Mouse (Mus musculus) CH12.LX (cell line): ENCODE measurements around the gene Gnb2. TPM values are rescaled to one million over a fixed set of nuclear protein-coding genes. Genes with fewer than 3 reads are reported as not detected.

ENCODE experiments used
- DNase-seq: peaks from one replicate; pipeline ENCODE4 v3.0.0-alpha.2; 2013; ENCODE audit errors: extremely low read depth
- H3K27ac ChIP-seq: 2 replicates; pipeline ENCODE4 v1.5.1; 2012; ENCODE audit warnings: low read depth, mild to moderate bottlenecking, control low read depth, moderate library complexity; ENCODE audit not compliant: insufficient read depth
- H3K27me3 ChIP-seq: replicated peaks from 2 replicates; pipeline ENCODE3; 2012; ENCODE audit warnings: inconsistent platforms
- H3K36me3 ChIP-seq, 2 experiments: replicated peaks in 1 of 2; 2 replicates each; pipeline versions ENCODE3 to v1.6.1; 2012; ENCODE audit warnings: inconsistent platforms in 1 of 2, low read length in 1 of 2, mild to moderate bottlenecking in 1 of 2, mixed read lengths in 1 of 2, moderate library complexity in 1 of 2; ENCODE audit not compliant: control insufficient read depth in 1 of 2, insufficient read depth in 1 of 2
- H3K4me1 ChIP-seq, 2 experiments: 2 replicates each; pipeline ENCODE4 v1.6.1; 2012; ENCODE audit warnings: inconsistent platforms in 1 of 2, moderate library complexity in 1 of 2; ENCODE audit not compliant: insufficient read depth in 2 of 2, control insufficient read depth in 1 of 2
- H3K4me2 ChIP-seq: 2 replicates; pipeline ENCODE4 v1.6.1; 2012; ENCODE audit warnings: low read depth, mild to moderate bottlenecking, control low read depth; ENCODE audit not compliant: poor library complexity, insufficient read depth, severe bottlenecking
- H3K4me3 ChIP-seq, 3 experiments: fragments of 150-350 bp in 1 of 3; sonication (generic) in 1 of 3; replicated peaks in 1 of 3; 2 replicates each; pipeline versions ENCODE3 to v1.5.1; 2011 to 2012; ENCODE audit warnings: low read depth in 2 of 3, low read length in 2 of 3, mild to moderate bottlenecking in 2 of 3, moderate library complexity in 2 of 3, control low read depth in 1 of 3, improper control_type of control experiment in 1 of 3, inconsistent platforms in 1 of 3, mixed read lengths in 1 of 3; ENCODE audit not compliant: poor library complexity in 1 of 3
- H3K79me2 ChIP-seq: replicated peaks from 2 replicates; pipeline ENCODE4 v1.6.1; 2012; ENCODE audit warnings: mild to moderate bottlenecking, moderate library complexity; ENCODE audit not compliant: control insufficient read depth, poor library complexity, insufficient read depth, severe bottlenecking; ENCODE audit errors: extremely low read depth
- H3K9ac ChIP-seq: 2 replicates; pipeline ENCODE4 v1.6.1; 2012; ENCODE audit warnings: low read depth, mild to moderate bottlenecking, control low read depth, moderate library complexity; ENCODE audit not compliant: insufficient read depth
- H3K9me3 ChIP-seq: replicated peaks from 2 replicates; pipeline ENCODE3; 2012; ENCODE audit warnings: low read length, inconsistent platforms, mixed read lengths
- CHD2 ChIP-seq: IDR thresholded peaks from 2 replicates; pipeline ENCODE4 v1.6.1; 2011; ENCODE audit warnings: low read length, improper control_type of control experiment
- CTCF ChIP-seq, 2 experiments: IDR thresholded peaks in 1 of 2; conservative IDR thresholded peaks in 1 of 2; 2 replicates each; pipeline ENCODE4 v1.5.1; 2011 to 2012; ENCODE audit warnings: low read depth in 2 of 2, low read length in 2 of 2, improper control_type of control experiment in 1 of 2, inconsistent platforms in 1 of 2, mild to moderate bottlenecking in 1 of 2, moderate library complexity in 1 of 2
- E2F4 ChIP-seq: IDR thresholded peaks from 2 replicates; pipeline ENCODE4 v1.6.1; 2011; ENCODE audit warnings: low read depth, low read length, improper control_type of control experiment; ENCODE audit not compliant: insufficient replicate concordance
- EP300 ChIP-seq: IDR thresholded peaks from 2 replicates; pipeline ENCODE4 v1.6.1; 2011; ENCODE audit warnings: low read length, improper control_type of control experiment
- ETS1 ChIP-seq: conservative IDR thresholded peaks from 2 replicates; pipeline ENCODE4 v1.6.1; 2012; ENCODE audit warnings: low read depth, mild to moderate bottlenecking, inconsistent platforms, low read length, improper control_type of control experiment, moderate library complexity
- GABPA ChIP-seq: IDR thresholded peaks from 2 replicates; pipeline ENCODE4 v1.6.1; 2012; ENCODE audit warnings: low read depth, low read length, improper control_type of control experiment, inconsistent platforms; ENCODE audit not compliant: insufficient replicate concordance
- IRF4 ChIP-seq: IDR thresholded peaks from 2 replicates; pipeline ENCODE4 v1.6.1; 2014; ENCODE audit warnings: low read depth, mild to moderate bottlenecking, inconsistent platforms, low read length, improper control_type of control experiment
- JUN ChIP-seq: IDR thresholded peaks from 2 replicates; pipeline ENCODE4 v1.6.1; 2011; ENCODE audit warnings: low read depth, mild to moderate bottlenecking, low read length, improper control_type of control experiment, moderate library complexity; ENCODE audit not compliant: insufficient read depth
- KAT2A ChIP-seq: IDR thresholded peaks from 2 replicates; pipeline ENCODE4 v1.6.1; 2012; ENCODE audit warnings: low read length, improper control_type of control experiment, inconsistent platforms; ENCODE audit not compliant: insufficient replicate concordance
- MAFK ChIP-seq: IDR thresholded peaks from 2 replicates; pipeline ENCODE4 v1.6.1; 2011; ENCODE audit warnings: low read length, improper control_type of control experiment; ENCODE audit not compliant: insufficient replicate concordance
- MAX ChIP-seq: IDR thresholded peaks from 2 replicates; pipeline ENCODE4 v1.6.1; 2011; ENCODE audit warnings: low read length, improper control_type of control experiment
- MAZ ChIP-seq: IDR thresholded peaks from 2 replicates; pipeline ENCODE4 v1.6.1; 2012; ENCODE audit warnings: low read depth, mild to moderate bottlenecking, inconsistent platforms, low read length, improper control_type of control experiment, moderate library complexity
- MYC ChIP-seq: IDR thresholded peaks from 2 replicates; pipeline ENCODE4 v1.6.1; 2011; ENCODE audit warnings: low read depth, mild to moderate bottlenecking, improper control_type of control experiment, low read length
- NELFE ChIP-seq: IDR thresholded peaks from 2 replicates; pipeline ENCODE4 v1.6.1; 2011; ENCODE audit warnings: low read depth, low read length, improper control_type of control experiment
- NRF1 ChIP-seq: IDR thresholded peaks from 2 replicates; pipeline ENCODE4 v1.6.1; 2014; ENCODE audit warnings: low read depth, mild to moderate bottlenecking, inconsistent platforms, low read length, improper control_type of control experiment, moderate library complexity
- RAD21 ChIP-seq: IDR thresholded peaks from 2 replicates; pipeline ENCODE4 v1.6.1; 2011; ENCODE audit warnings: low read depth, mild to moderate bottlenecking, low read length, improper control_type of control experiment, moderate library complexity
- RCOR1 ChIP-seq: conservative IDR thresholded peaks from 2 replicates; pipeline ENCODE4 v1.6.1; 2012; ENCODE audit warnings: low read depth, mild to moderate bottlenecking, inconsistent platforms, low read length, improper control_type of control experiment
- TBP ChIP-seq: conservative IDR thresholded peaks from 2 replicates; pipeline ENCODE4 v1.6.1; 2011; ENCODE audit warnings: low read depth, low read length, improper control_type of control experiment
- TCF12 ChIP-seq: IDR thresholded peaks from 2 replicates; pipeline ENCODE4 v1.6.1; 2014; ENCODE audit warnings: low read depth, mild to moderate bottlenecking, inconsistent platforms, low read length, improper control_type of control experiment
- UBTF ChIP-seq: IDR thresholded peaks from 2 replicates; pipeline ENCODE4 v1.6.1; 2012; ENCODE audit warnings: low read depth, mild to moderate bottlenecking, inconsistent platforms, low read length, improper control_type of control experiment, moderate library complexity
- USF1 ChIP-seq: IDR thresholded peaks from 2 replicates; pipeline ENCODE4 v1.6.1; 2014; ENCODE audit warnings: low read depth, mild to moderate bottlenecking, inconsistent platforms, low read length, improper control_type of control experiment
- USF2 ChIP-seq: conservative IDR thresholded peaks from 2 replicates; pipeline ENCODE4 v1.6.1; 2011; ENCODE audit warnings: low read depth, low read length, improper control_type of control experiment
- ZC3H11A ChIP-seq: IDR thresholded peaks from 2 replicates; pipeline ENCODE4 v1.6.1; 2012; ENCODE audit warnings: low read depth, mild to moderate bottlenecking, inconsistent platforms, low read length, improper control_type of control experiment
- ZKSCAN1 ChIP-seq: IDR thresholded peaks from 2 replicates; pipeline ENCODE4 v1.6.1; 2012; ENCODE audit warnings: low read depth, inconsistent platforms, low read length, improper control_type of control experiment, borderline replicate concordance
- ZNF384 ChIP-seq: IDR thresholded peaks from 2 replicates; pipeline ENCODE4 v1.6.1; 2012; ENCODE audit warnings: low read depth, low read length, improper control_type of control experiment, inconsistent platforms
- dilution Hi-C: fragments of 300-500 bp; cut with MboI; formaldehyde crosslinking; loops from 2 replicates; pipeline ENCODE4 v1.14.3; 2020; ENCODE audit warnings: low sequenced_read_pairs; ENCODE audit not compliant: extremely low pct_unique_long_range_greater_than_20kb, extremely low pct_ligation_motif_present
- in situ Hi-C: fragments of 300-500 bp; cut with MboI; formaldehyde crosslinking; loops from 3 replicates; pipeline ENCODE4 v1.14.3; 2019; ENCODE audit warnings: low sequenced_read_pairs, low pct_ligation_motif_present, low pct_unique_long_range_greater_than_20kb, mixed read lengths
- polyA plus RNA-seq: library from polyadenylated mRNA; unstranded; fragments of >175 nt; gene quantifications from 2 replicates; pipeline ENCODE4 v1.2.1, GENCODE M21; 2012; ENCODE audit warnings: low read depth; ENCODE audit not compliant: insufficient read length
- total RNA-seq, 2 experiments: library from RNA; depleted of rRNA; stranded (reverse); fragments of 300-350 nt in 1 of 2; fragments of >200 nt in 1 of 2; gene quantifications; 2 replicates each; pipeline ENCODE4 v1.2.3; 2012 to 2014

Gnb2 gene
- total and polyA plus RNA-seq, 3 experiments, result 264 to 480 (median 327) TPM

GRCm38 (mm10) chr5:137553000-137553399 lies 19.7 kb upstream of the Gnb2 start:
- H3K9me3 ChIP-seq, result peaks cover 13% of the 10 kb centered on the region
- dilution Hi-C loops (no loop called here), in situ Hi-C loops (no loop called here)
- no peak for DNase-seq
- H3K4me1 ChIP-seq, result peaks cover 0 to 2% of the 10 kb centered on the region in 2 experiments; a peak in 1 of 4 replicates
- H3K4me2 ChIP-seq, result peak overlapping the region; percentile 9; the same call in 1 of the 2 replicates
- no peaks in the 10 kb centered on the region for H3K79me2 ChIP-seq
- no peaks in the 10 kb centered on the region for H3K36me3 ChIP-seq
- H3K27ac ChIP-seq, result no peak overlapping the region
- no peak for TF ChIP-seq ZNF384
- TF ChIP-seq TCF12, result no peak
- no peak for TF ChIP-seq KAT2A
- no peak for TF ChIP-seq RCOR1
- no peak for TF ChIP-seq MAX
- TF ChIP-seq MYC, result no peak
- TF ChIP-seq CHD2, result no peak
- no peak for TF ChIP-seq ZC3H11A
- H3K27me3 ChIP-seq, result peaks cover 69% of the 10 kb centered on the region
- no peak overlapping the region for H3K4me3 ChIP-seq
- H3K9ac ChIP-seq, result no peak overlapping the region

GRCm38 (mm10) chr5:137551119-137551518 lies 17.8 kb upstream of the Gnb2 start:
- H3K36me3 ChIP-seq, result no peaks in the 10 kb centered on the region
- no peak overlapping the region for H3K27ac ChIP-seq
- H3K4me3 ChIP-seq, result no peak overlapping the region
- H3K79me2 ChIP-seq, result no peaks in the 10 kb centered on the region
- H3K4me2 ChIP-seq, result no peak overlapping the region
- H3K9ac ChIP-seq, result no peak overlapping the region
- DNase-seq, result peak; percentile 27
- H3K9me3 ChIP-seq, result peaks cover 12% of the 10 kb centered on the region
- H3K4me1 ChIP-seq, result peaks cover 0 to 2% of the 10 kb centered on the region in 2 experiments; a peak in 1 of 4 replicates
- no peak for TF ChIP-seq MYC
- TF ChIP-seq TBP, result no peak
- TF ChIP-seq NELFE, result peak; percentile 14; the same call in 1 of the 2 replicates
- TF ChIP-seq JUN, result no peak
- TF ChIP-seq RAD21, result peak; percentile 32
- no peak for TF ChIP-seq ETS1
- no peak for TF ChIP-seq UBTF
- TF ChIP-seq MAFK, result no peak
- no peak for TF ChIP-seq USF1
- no peak for TF ChIP-seq RCOR1
- TF ChIP-seq ZKSCAN1, result no peak
- no peak for TF ChIP-seq IRF4
- peak; percentile 35 to 62; a peak in 3 of 4 replicates for TF ChIP-seq CTCF (conservative IDR thresholded peaks at IDR 0.05 in 1 of 2, IDR thresholded peaks at IDR 0.05 in 1 of 2; ENCODE audit: low read depth in 2 of 2, low read length in 2 of 2)
- TF ChIP-seq USF2, result no peak
- TF ChIP-seq EP300, result no peak
- TF ChIP-seq TCF12, result no peak
- no peak for TF ChIP-seq NRF1
- no peak for TF ChIP-seq GABPA
- no peak for TF ChIP-seq MAZ
- no peak for TF ChIP-seq E2F4
- dilution Hi-C loops, result no loop called here
- in situ Hi-C loops, result no loop called here
- peaks cover 59% of the 10 kb centered on the region for H3K27me3 ChIP-seq
